Comparison of ENCODE assay signal across 18 mouse cellular contexts in genomic region chr5:32378546-32378945, GRCm38 (mm10).
A peak's percentile ranks its signal among the peaks of the same experiment; 100 is the strongest.
DNase-seq lines count a peak whose midpoint lies in the region; ATAC-seq lines count a peak whose summit lies in the region.
"Had no signal": no experiment of that assay in that cellular context is flagged by ENCODE, and none has a peak within 500 bp of the region (broad histone marks: within the 10 kb centered on the region; RNA-seq: fewer than 3 reads in every experiment).

No protein-coding gene starts in this region.

- no peaks in the 10 kb centered on the region for H3K27me3 ChIP-seq in embryonic facial prominence, embryonic 14.5 days (replicated peaks; ENCODE audit: control insufficient read depth, insufficient read depth, low read length)
- H3K27me3 ChIP-seq in forebrain, embryonic 12.5 days: no peaks in the 10 kb centered on the region
- H3K27me3 ChIP-seq: kidney, embryonic 15.5 days; liver, embryonic 15.5 days; midbrain, embryonic 12.5 days had no signal

- WGBS in embryonic facial prominence, embryonic 14.5 days: 42% methylated on average over 3 of the region's 3 CpGs
- WGBS in forebrain, embryonic 12.5 days: 50% methylated on average over 3 of the region's 3 CpGs

- no peaks in the 10 kb centered on the region for H3K4me1 ChIP-seq in embryonic facial prominence, embryonic 14.5 days (ENCODE audit: control insufficient read depth, insufficient read depth, low read length)
- no peaks in the 10 kb centered on the region for H3K4me1 ChIP-seq in forebrain, embryonic 12.5 days
- H3K4me1 ChIP-seq: liver, embryonic 15.5 days; midbrain, embryonic 12.5 days had no signal

- no peaks in the 10 kb centered on the region for H3K9me3 ChIP-seq in embryonic facial prominence, embryonic 14.5 days (ENCODE audit: control insufficient read depth, low read length)
- no peaks in the 10 kb centered on the region for H3K9me3 ChIP-seq in forebrain, embryonic 12.5 days
- H3K9me3 ChIP-seq: forebrain, embryonic 10.5 days; kidney, embryonic 15.5 days; liver, embryonic 15.5 days; midbrain, embryonic 12.5 days had no signal

- no peak overlapping the region for H3K4me2 ChIP-seq in embryonic facial prominence, embryonic 14.5 days (ENCODE audit: low read depth, low read length)
- H3K4me2 ChIP-seq in forebrain, embryonic 12.5 days: no peak overlapping the region
- H3K4me2 ChIP-seq: kidney, embryonic 15.5 days; liver, embryonic 15.5 days; midbrain, embryonic 12.5 days had no signal

- peak; percentile 85 for ATAC-seq in embryonic facial prominence, embryonic 14.5 days (ENCODE audit: low read depth)
- peak; percentile 65; the same call in 1 of the 2 replicates for ATAC-seq in neutrophil, adult 5-6 weeks (ENCODE audit: extremely low read depth, insufficient number of reproducible peaks, low FRiP score, poor library complexity, severe bottlenecking)
- no peak for ATAC-seq in forebrain, embryonic 12.5 days (ENCODE audit: low FRiP score)

- DNase-seq in lung, postnatal 10 days: peak; percentile 10
- no peak for DNase-seq in lung, postnatal 14 days
- DNase-seq in embryonic facial prominence, embryonic 14.5 days (ENCODE audit: low spot score): peak; percentile 61
- peak; percentile 65 for DNase-seq in thymus, postnatal 14 days
- no peak for DNase-seq in urinary bladder, postnatal 10 days (ENCODE audit: low spot score)
- no peak for DNase-seq in testis, postnatal 10 days (ENCODE audit: low spot score)
- DNase-seq: cerebellum, adult 11 months; embryo, embryonic 11 days; heart, adult 11 months; heart, postnatal 4 days; layer of hippocampus, postnatal 36 days; right cerebral cortex, postnatal 25 days had no signal

- no peaks in the 10 kb centered on the region for H3K36me3 ChIP-seq in embryonic facial prominence, embryonic 14.5 days (ENCODE audit: control insufficient read depth, insufficient read depth, low read length)
- H3K36me3 ChIP-seq in forebrain, embryonic 12.5 days (replicated peaks): no peaks in the 10 kb centered on the region
- H3K36me3 ChIP-seq: forebrain, embryonic 10.5 days; kidney, embryonic 15.5 days; liver, embryonic 15.5 days; midbrain, embryonic 12.5 days had no signal

- no peak overlapping the region for H3K9ac ChIP-seq in embryonic facial prominence, embryonic 14.5 days (ENCODE audit: low read depth, low read length)
- no peak overlapping the region for H3K9ac ChIP-seq in forebrain, embryonic 12.5 days
- H3K9ac ChIP-seq: kidney, embryonic 15.5 days; liver, embryonic 15.5 days; midbrain, embryonic 12.5 days had no signal

- no peak overlapping the region for H3K27ac ChIP-seq in embryonic facial prominence, embryonic 14.5 days (replicated peaks; ENCODE audit: low read depth, low read length)
- no peak overlapping the region for H3K27ac ChIP-seq in forebrain, embryonic 12.5 days
- H3K27ac ChIP-seq: forebrain, embryonic 10.5 days; kidney, embryonic 15.5 days; liver, embryonic 15.5 days; midbrain, embryonic 12.5 days had no signal

- H3K4me3 ChIP-seq in embryonic facial prominence, embryonic 14.5 days (ENCODE audit: low read depth, low read length): no peak overlapping the region
- no peak overlapping the region for H3K4me3 ChIP-seq in forebrain, embryonic 12.5 days (replicated peaks)
- H3K4me3 ChIP-seq: forebrain, embryonic 10.5 days; kidney, embryonic 15.5 days; liver, embryonic 15.5 days; midbrain, embryonic 12.5 days had no signal

Comparison
In these comparisons a context has a peak if more than half of its experiments do, and no peak if none do; other contexts are left out.
1. DNase-seq: peak in lung, postnatal 10 days (single experiment), embryonic facial prominence, embryonic 14.5 days (single experiment) and thymus, postnatal 14 days (single experiment); none in lung, postnatal 14 days (single experiment), urinary bladder, postnatal 10 days (single experiment) and testis, postnatal 10 days (single experiment).